Mouse (Mus musculus): Measurements from ENCODE around the gene Mcfd2. TPM values are rescaled to one million over a fixed set of nuclear protein-coding genes. Genes with fewer than 3 reads are reported as not detected.

Gene Mcfd2
- polyA plus RNA-seq, 1 experiment, result 84.8 TPM

DNA sequence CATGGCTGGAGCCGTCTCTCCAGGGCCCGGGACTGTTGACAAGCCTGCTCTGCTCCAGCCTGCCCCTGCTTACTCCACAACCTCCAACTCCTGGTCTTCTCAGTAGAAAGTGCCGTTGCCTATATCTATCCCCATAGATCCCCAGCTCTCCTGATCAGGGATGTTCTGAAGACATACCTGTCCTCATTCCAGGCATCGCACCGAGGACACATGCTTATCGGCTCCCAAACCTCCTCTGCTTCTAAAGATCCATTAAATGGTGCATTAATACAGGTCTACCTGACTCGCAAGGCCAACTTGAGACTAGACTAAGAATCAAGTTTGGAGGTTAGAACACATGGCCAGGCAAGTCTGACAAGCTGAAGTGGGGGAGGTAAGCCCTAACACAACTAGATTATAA lies 51.2 kb downstream of the Mcfd2 start:
- TF ChIP-seq POLR2A (IDR thresholded peaks at IDR 0.05; ENCODE audit: borderline replicate concordance, low read depth, low read length) (no peak), CTCF (IDR thresholded peaks at IDR 0.05; ENCODE audit: low read depth, low read length) (no peak)
- Histone ChIP-seq H3K4me1 (ENCODE audit: control insufficient read depth, insufficient read depth, low read length) (peaks cover 3% of the 10 kb centered on the region; the same call in 1 of the 2 replicates), H3K4me3 (ENCODE audit: insufficient read depth, low read length) (no peak overlapping the region), H3K27ac (ENCODE audit: insufficient read depth, low read depth, low read length) (no peak overlapping the region)

DNA sequence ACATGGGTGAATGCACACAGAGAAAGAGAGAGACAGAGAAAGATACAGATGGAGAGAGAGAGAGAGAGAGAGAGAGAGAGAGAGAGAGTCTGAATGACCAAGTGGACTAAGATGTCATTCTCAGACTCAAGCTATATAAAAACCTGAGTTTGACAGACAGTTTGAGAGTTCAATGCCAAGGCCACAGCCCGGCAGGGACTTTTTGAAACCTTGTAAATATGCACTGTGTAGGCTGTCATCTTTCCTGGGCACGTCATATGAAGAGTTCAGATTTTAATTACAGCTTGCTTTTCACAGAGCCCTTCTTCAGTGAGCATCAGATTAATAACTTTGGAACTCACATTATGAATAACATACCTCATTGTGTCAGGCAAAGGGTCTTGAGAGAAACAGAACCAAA lies 55.2 kb downstream of the Mcfd2 start:
- Histone ChIP-seq H3K4me1 (ENCODE audit: control insufficient read depth, insufficient read depth, low read length) (peaks cover 12% of the 10 kb centered on the region), H3K4me3 (ENCODE audit: insufficient read depth, low read length) (no peak overlapping the region), H3K27ac (ENCODE audit: insufficient read depth, low read depth, low read length) (no peak overlapping the region)
- TF ChIP-seq POLR2A (IDR thresholded peaks at IDR 0.05; ENCODE audit: borderline replicate concordance, low read depth, low read length), result no peak
- TF ChIP-seq CTCF (IDR thresholded peaks at IDR 0.05; ENCODE audit: low read depth, low read length), result no peak

DNA sequence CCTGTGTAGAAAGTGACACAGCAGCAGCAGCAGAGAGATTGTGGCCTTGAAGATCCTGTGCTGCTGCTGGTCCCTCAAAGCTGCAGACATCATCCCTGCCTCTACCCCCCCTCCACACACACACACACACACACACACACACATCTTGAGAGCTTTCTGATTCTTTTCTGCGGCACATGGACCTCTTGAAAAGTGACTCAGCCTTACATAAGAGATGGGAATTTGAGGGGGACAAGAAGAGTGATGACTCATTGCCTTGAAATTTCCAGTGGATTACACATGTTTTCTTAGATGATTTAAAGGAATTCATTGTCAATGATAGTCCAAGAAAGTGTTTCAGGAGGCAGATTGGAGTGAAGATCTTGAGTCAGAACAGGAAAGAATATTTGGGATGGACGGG lies 58.9 kb downstream of the Mcfd2 start:
- Histone ChIP-seq H3K4me1 (ENCODE audit: control insufficient read depth, insufficient read depth, low read length) (peaks cover 11% of the 10 kb centered on the region), H3K27ac (ENCODE audit: insufficient read depth, low read depth, low read length) (no peak overlapping the region), H3K4me3 (ENCODE audit: insufficient read depth, low read length) (no peak overlapping the region)
- no peak for TF ChIP-seq CTCF (IDR thresholded peaks at IDR 0.05; ENCODE audit: low read depth, low read length)
- no peak for TF ChIP-seq POLR2A (IDR thresholded peaks at IDR 0.05; ENCODE audit: borderline replicate concordance, low read depth, low read length)

Other genes starting within 250 kb of the Mcfd2 start
- 9.6 and 12.6 TPM in 2 replicates for gene Pigf, start 240.5 kb downstream of the Mcfd2 start, polyA plus RNA-seq (2012; ENCODE audit: insufficient read depth, insufficient read length, missing spikeins)
- gene Cript, start 240.4 kb downstream of the Mcfd2 start, polyA plus RNA-seq (2012; ENCODE audit: insufficient read depth, insufficient read length, missing spikeins), result 60.7 and 69.6 TPM in 2 replicates
- 19.6 and 20.4 TPM in 2 replicates for gene Socs5, start 158.3 kb downstream of the Mcfd2 start, polyA plus RNA-seq (2012; ENCODE audit: insufficient read depth, insufficient read length, missing spikeins)
- 93.3 and 100 TPM in 2 replicates for gene Ttc7, start 17.0 kb upstream of the Mcfd2 start, polyA plus RNA-seq (2012; ENCODE audit: insufficient read depth, insufficient read length, missing spikeins)
- not detected in 2 replicates for gene Stpg4, start 161.8 kb upstream of the Mcfd2 start, polyA plus RNA-seq (2012; ENCODE audit: insufficient read depth, insufficient read length, missing spikeins)
- 938 and 1,004 TPM in 2 replicates for gene Calm2, start 181.0 kb upstream of the Mcfd2 start, polyA plus RNA-seq (2012; ENCODE audit: insufficient read depth, insufficient read length, missing spikeins)